Mouse (Mus musculus) C2C12 (cell line): Measurements from ENCODE around the gene Gmds.

ENCODE experiments used
- CTCF ChIP-seq: IDR thresholded peaks from one replicate; pipeline ENCODE4 v1.5.1; 2011; ENCODE audit not compliant: control insufficient read depth, insufficient read depth, insufficient read length
- MAX ChIP-seq: IDR thresholded peaks from one replicate; pipeline ENCODE4 v1.6.1; 2011; ENCODE audit warnings: mild to moderate bottlenecking, control low read depth
- MYOD1 ChIP-seq: IDR thresholded peaks from one replicate; pipeline ENCODE4 v1.6.1; 2011; ENCODE audit warnings: low read depth; ENCODE audit not compliant: control insufficient read depth, insufficient read length
- USF1 ChIP-seq: IDR thresholded peaks from one replicate; pipeline ENCODE4 v1.6.1; 2011; ENCODE audit warnings: low read depth, mild to moderate bottlenecking, control low read depth, moderate library complexity

- TF ChIP-seq CTCF: no peak
- no peak for TF ChIP-seq MAX
- TF ChIP-seq USF1: no peak
- no peak for TF ChIP-seq MYOD1
Observed at GRCm38 (mm10) chr13:31818337-31818736, 520.2 kb downstream of the Gmds start.
